Mouse (Mus musculus): ENCODE results near the gene Akt1s1.

GRCm38 (mm10) chr7:44895206-44895592, 46.4 kb downstream of the Akt1s1 start:
- TF ChIP-seq CTCF (IDR thresholded peaks at IDR 0.05; ENCODE audit: low read depth) (no peak), EP300 (optimal IDR thresholded peaks at IDR 0.05) (no peak)
